Mouse (Mus musculus) cortical plate, adult 2 months (tissue): ENCODE measurements around the gene Atp7a.

Experiments
- CTCF ChIP-seq: fragments of 200-500 bp; IDR thresholded peaks from 2 replicates; pipeline ENCODE4 v1.5.1; 2011; ENCODE audit warnings: mild to moderate bottlenecking, control low read depth, low read length; ENCODE audit not compliant: insufficient read depth; ENCODE audit errors: extremely low read depth
- POLR2A ChIP-seq: fragments of 200-500 bp; IDR thresholded peaks from 2 replicates; pipeline ENCODE4 v1.6.1; 2011; ENCODE audit warnings: mild to moderate bottlenecking, low read length, control low read depth; ENCODE audit not compliant: insufficient read depth; ENCODE audit errors: extremely low read depth

GRCm38 (mm10) chrX:106154180-106154586 is 127.1 kb downstream of the Atp7a start:
- TF ChIP-seq CTCF = no peak
- no peak for TF ChIP-seq POLR2A
